17 mouse cellular contexts compared by ENCODE assay signal in genomic region chr13:3744870-3745269, GRCm38 (mm10). TPM values are rescaled to one million over a fixed set of nuclear protein-coding genes. Genes with fewer than 3 reads are reported as not detected.
"Had no signal": no experiment of that assay in that cellular context is flagged by ENCODE, and none has a peak within 500 bp of the region (broad histone marks: within the 10 kb centered on the region; RNA-seq: fewer than 3 reads in every experiment).

No protein-coding gene starts in this region.

- DNase-seq: kidney, adult 9 months; kidney, postnatal 36 days; layer of hippocampus, adult 9-11 months; lung, adult 18-20 months; lung, postnatal 4 days; right cerebral cortex, adult 18-20 months; right cerebral cortex, postnatal 25 days; thymus, postnatal 4 days had no signal

- H3K27ac ChIP-seq: kidney, postnatal 0 days; liver, embryonic 14.5 days; midbrain, embryonic 12.5 days had no signal

- ATAC-seq: midbrain, embryonic 16.5 days had no signal

- H3K4me3 ChIP-seq: limb, embryonic 12.5 days; midbrain, embryonic 12.5 days had no signal

RNA-seq across cellular contexts. Expression of gene Calml3, which starts 59.2 kb away (rescaled TPM):
- total RNA-seq: layer of hippocampus, adult 18-20 months; left cerebral cortex, postnatal 36 days; liver, adult 2 months; megakaryocyte-erythroid progenitor cell, adult 5-6 weeks had no signal
